Mouse (Mus musculus): Measurements from ENCODE around the gene Pnrc1. TPM values are rescaled to one million over a fixed set of nuclear protein-coding genes. Genes with fewer than 3 reads are reported as not detected.

Pnrc1 gene
- total RNA-seq (2023): 916 TPM

DNA sequence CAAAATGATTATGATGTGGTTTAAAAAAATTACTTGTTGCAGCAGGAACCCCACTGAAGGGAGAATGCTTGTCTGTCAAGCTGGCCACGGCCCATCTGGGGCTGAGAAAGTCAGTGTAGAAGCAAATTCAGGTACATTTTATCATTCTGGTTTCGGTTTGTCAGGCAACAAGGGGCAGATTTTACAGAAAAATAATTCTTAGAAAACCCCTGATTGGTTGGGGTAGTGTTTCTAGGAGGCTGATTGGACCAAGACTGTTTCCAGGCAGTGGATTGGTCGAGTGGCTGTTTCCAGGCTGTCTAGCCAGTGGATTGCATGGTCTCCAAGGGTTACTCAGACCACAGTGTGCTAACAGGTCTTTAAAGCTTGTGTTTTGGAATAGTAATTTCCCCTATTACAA, at the start of gene Pnrc1:
Gene Pnrc1, minus strand, starts transcription at position 162 of the 400 bp plus-strand sequence.

GRCm38 (mm10) chr4:33309764-33310757, 20.1 kb upstream of the Pnrc1 start, which contains the start of gene Rngtt:
Rngtt (plus strand) TSS chr4:33310311.

DNA sequence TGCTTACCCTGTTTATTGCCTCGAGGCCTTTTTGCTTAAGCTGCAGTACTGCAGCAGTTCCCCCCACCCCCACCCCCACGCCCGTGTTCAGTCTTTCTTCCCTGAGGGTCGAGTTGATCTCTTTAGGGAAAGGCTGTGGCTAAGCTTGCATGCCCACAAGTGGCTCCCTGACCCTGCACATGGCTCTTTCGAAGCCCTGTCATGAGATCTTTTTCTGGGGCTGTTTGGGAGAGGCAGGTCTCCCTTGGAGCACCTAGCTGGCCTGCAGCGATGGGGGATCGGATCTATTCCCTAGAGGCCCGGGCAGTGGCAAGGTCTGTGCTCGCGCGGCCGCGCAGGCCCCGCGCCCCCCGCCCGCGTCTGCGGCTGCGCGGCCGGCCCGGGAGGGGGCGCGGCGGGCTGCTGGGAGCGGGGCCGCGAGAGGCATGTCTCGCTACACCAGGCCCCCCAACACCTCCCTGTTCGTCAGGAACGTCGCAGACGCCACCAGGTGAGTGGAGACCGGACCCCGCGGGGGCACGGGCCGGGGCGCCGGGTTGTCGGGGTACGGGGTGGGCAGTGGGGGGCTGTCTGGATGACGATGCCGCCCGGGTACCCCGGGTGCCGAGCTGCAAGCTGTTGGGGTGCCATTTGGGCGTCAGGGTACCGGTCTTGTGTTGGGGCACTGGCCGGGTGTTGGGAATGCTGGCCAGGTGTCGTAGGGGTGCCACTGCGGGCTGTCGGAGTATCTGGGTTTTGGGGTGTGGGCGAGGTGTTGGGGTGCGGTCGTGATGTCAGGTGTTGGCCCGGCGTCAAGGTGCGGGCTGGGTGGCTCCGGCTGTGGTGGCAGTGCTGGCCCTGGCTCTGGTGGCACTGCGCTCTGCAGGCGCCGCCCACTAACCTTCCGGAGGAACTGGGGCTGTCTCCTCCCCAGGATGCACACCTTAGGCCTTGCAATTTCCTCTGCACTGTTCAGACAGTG, 80.8 kb downstream of the Pnrc1 start, which contains the start of gene Srsf12:
Gene Srsf12, plus strand, starts transcription at position 111 of the 961 bp plus-strand sequence.

Other genes starting within 250 kb of the Pnrc1 start
- gene Gabrr2, start 227.2 kb downstream of the Pnrc1 start, total RNA-seq (2023): 9.7 TPM
- gene Gabrr1, start 157.6 kb downstream of the Pnrc1 start, total RNA-seq (2023): not detected
- gene Pm20d2, start 100.4 kb downstream of the Pnrc1 start, total RNA-seq (2023): not detected
- 2.3 TPM for gene Srsf12, start 81.2 kb downstream of the Pnrc1 start, total RNA-seq (2023)
- gene Rngtt, start 20.1 kb upstream of the Pnrc1 start, total RNA-seq (2023): 61.0 TPM